Mouse (Mus musculus) B cell, adult (primary cell): Measurements from ENCODE around the gene Flrt3. TPM values are rescaled to one million over a fixed set of nuclear protein-coding genes. Genes with fewer than 3 reads are reported as not detected.

ENCODE experiments used
- total RNA-seq: library from RNA; stranded (reverse); gene quantifications from 4 replicates; pipeline ENCODE4 v1.2.4, GENCODE M21; 2023; ENCODE audit not compliant: inconsistent age

Gene Flrt3
- not detected in 4 replicates for total RNA-seq

GRCm38 (mm10) chr2:140670963-140671702 is at the start of gene Flrt3:
TSS of gene Flrt3 (minus strand) at chr2:140671469.

